Mouse (Mus musculus): Measurements from ENCODE around the gene Atp2c2. TPM values are rescaled to one million over a fixed set of nuclear protein-coding genes. Genes with fewer than 3 reads are reported as not detected.

The Atp2c2 gene
- 0.05 TPM in 1 of 2 replicates, not detected in the other for polyA plus RNA-seq (2014; fragmentation: Nextera tagmentation; extraction: Ambion mirVana)

- 3% methylated on average over 26 of the region's 26 CpGs for WGBS
- ATAC-seq: no peak
- Histone ChIP-seq H3K9me3 (replicated peaks; ENCODE audit: control insufficient read depth, low read length) (no peaks in the 10 kb centered on the region), H3K36me3 (ENCODE audit: control insufficient read depth, insufficient read depth, low read length) (no peaks in the 10 kb centered on the region), H3K4me3 (ENCODE audit: low read depth, low read length) (no peak within 1 kb of the TSS), H3K27me3 (replicated peaks; ENCODE audit: control insufficient read depth, insufficient read depth, low read length) (peaks cover 24% of the 10 kb centered on the region), H3K4me1 (ENCODE audit: control insufficient read depth, insufficient read depth, low read length) (no peaks in the 10 kb centered on the region), H3K9ac (ENCODE audit: low read length) (no peak within 1 kb of the TSS), H3K4me2 (ENCODE audit: low read length) (no peak within 1 kb of the TSS), H3K27ac (ENCODE audit: low read depth, low read length) (no peak within 1 kb of the TSS)
- no peak for DNase-seq (ENCODE audit: low spot score)
These were observed at the start of gene Atp2c2 for GRCm38 (mm10) chr8:119699549-119700134. Atp2c2 (plus strand) TSS chr8:119700009.

GRCm38 (mm10) chr8:119651324-119651723 lies 48.5 kb upstream of the Atp2c2 start:
- no peak overlapping the region for H3K27ac ChIP-seq (ENCODE audit: low read depth, low read length)
- no peak overlapping the region for H3K9ac ChIP-seq (ENCODE audit: low read length)
- H3K4me2 ChIP-seq (ENCODE audit: low read length): no peak overlapping the region
- H3K4me3 ChIP-seq (ENCODE audit: low read depth, low read length): no peak overlapping the region
- no peak for ATAC-seq
- no peaks in the 10 kb centered on the region for H3K27me3 ChIP-seq (replicated peaks; ENCODE audit: control insufficient read depth, insufficient read depth, low read length)
- DNase-seq (ENCODE audit: low spot score): no peak
- H3K36me3 ChIP-seq (ENCODE audit: control insufficient read depth, insufficient read depth, low read length): no peaks in the 10 kb centered on the region
- WGBS: 84% methylated on average over 2 of the region's 2 CpGs
- H3K9me3 ChIP-seq (replicated peaks; ENCODE audit: control insufficient read depth, low read length): no peaks in the 10 kb centered on the region
- H3K4me1 ChIP-seq (ENCODE audit: control insufficient read depth, insufficient read depth, low read length): no peaks in the 10 kb centered on the region

GRCm38 (mm10) chr8:119656709-119657464 lies 42.9 kb upstream of the Atp2c2 start:
- no peak overlapping the region for H3K9ac ChIP-seq (ENCODE audit: low read length)
- H3K4me2 ChIP-seq (ENCODE audit: low read length): no peak overlapping the region
- no peaks in the 10 kb centered on the region for H3K4me1 ChIP-seq (ENCODE audit: control insufficient read depth, insufficient read depth, low read length)
- no peaks in the 10 kb centered on the region for H3K36me3 ChIP-seq (ENCODE audit: control insufficient read depth, insufficient read depth, low read length)
- no peaks in the 10 kb centered on the region for H3K27me3 ChIP-seq (replicated peaks; ENCODE audit: control insufficient read depth, insufficient read depth, low read length)
- no peak overlapping the region for H3K27ac ChIP-seq (ENCODE audit: low read depth, low read length)
- DNase-seq (ENCODE audit: low spot score) (no peak), ATAC-seq (no peak)
- WGBS: 58% methylated on average over 5 of the region's 5 CpGs
- H3K9me3 ChIP-seq (replicated peaks; ENCODE audit: control insufficient read depth, low read length): no peaks in the 10 kb centered on the region
- H3K4me3 ChIP-seq (ENCODE audit: low read depth, low read length): no peak overlapping the region

- 7% methylated on average over 9 of the region's 9 CpGs for WGBS
- ATAC-seq: no peak
- Histone ChIP-seq H3K36me3 (ENCODE audit: control insufficient read depth, insufficient read depth, low read length) (no peaks in the 10 kb centered on the region), H3K4me3 (ENCODE audit: low read depth, low read length) (no peak overlapping the region), H3K27me3 (replicated peaks; ENCODE audit: control insufficient read depth, insufficient read depth, low read length) (no peaks in the 10 kb centered on the region), H3K4me2 (ENCODE audit: low read length) (no peak overlapping the region), H3K9me3 (replicated peaks; ENCODE audit: control insufficient read depth, low read length) (no peaks in the 10 kb centered on the region), H3K4me1 (ENCODE audit: control insufficient read depth, insufficient read depth, low read length) (no peaks in the 10 kb centered on the region), H3K27ac (ENCODE audit: low read depth, low read length) (no peak overlapping the region), H3K9ac (ENCODE audit: low read length) (no peak overlapping the region)
- peak; percentile 27 for DNase-seq (ENCODE audit: low spot score)
These were observed 38.7 kb upstream of the Atp2c2 start for GRCm38 (mm10) chr8:119661081-119661480.

- Histone ChIP-seq H3K4me2 (ENCODE audit: low read length) (no peak overlapping the region), H3K4me1 (ENCODE audit: control insufficient read depth, insufficient read depth, low read length) (no peaks in the 10 kb centered on the region), H3K27ac (ENCODE audit: low read depth, low read length) (no peak overlapping the region), H3K4me3 (ENCODE audit: low read depth, low read length) (no peak overlapping the region), H3K27me3 (replicated peaks; ENCODE audit: control insufficient read depth, insufficient read depth, low read length) (no peaks in the 10 kb centered on the region), H3K9me3 (replicated peaks; ENCODE audit: control insufficient read depth, low read length) (no peaks in the 10 kb centered on the region), H3K36me3 (ENCODE audit: control insufficient read depth, insufficient read depth, low read length) (no peaks in the 10 kb centered on the region), H3K9ac (ENCODE audit: low read length) (no peak overlapping the region)
- DNase-seq (ENCODE audit: low spot score) (no peak), ATAC-seq (no peak)
- WGBS: 68% methylated on average over 6 of the region's 6 CpGs
These were observed 37.9 kb upstream of the Atp2c2 start for GRCm38 (mm10) chr8:119661892-119662291.

- no peak overlapping the region for H3K27ac ChIP-seq (ENCODE audit: low read depth, low read length)
- no peak for ATAC-seq
- 74% methylated on average over 11 of the region's 11 CpGs for WGBS
These were observed 36.4 kb upstream of the Atp2c2 start for GRCm38 (mm10) chr8:119663440-119663839.

GRCm38 (mm10) chr8:119665270-119665669 lies 34.5 kb upstream of the Atp2c2 start:
- no peaks in the 10 kb centered on the region for H3K27me3 ChIP-seq (replicated peaks; ENCODE audit: control insufficient read depth, insufficient read depth, low read length)
- H3K4me2 ChIP-seq (ENCODE audit: low read length): no peak overlapping the region
- no peak overlapping the region for H3K9ac ChIP-seq (ENCODE audit: low read length)
- no peak overlapping the region for H3K4me3 ChIP-seq (ENCODE audit: low read depth, low read length)
- no peaks in the 10 kb centered on the region for H3K36me3 ChIP-seq (ENCODE audit: control insufficient read depth, insufficient read depth, low read length)
- H3K4me1 ChIP-seq (ENCODE audit: control insufficient read depth, insufficient read depth, low read length): no peaks in the 10 kb centered on the region
- ATAC-seq (no peak), DNase-seq (ENCODE audit: low spot score) (no peak)
- no peak overlapping the region for H3K27ac ChIP-seq (ENCODE audit: low read depth, low read length)
- no peaks in the 10 kb centered on the region for H3K9me3 ChIP-seq (replicated peaks; ENCODE audit: control insufficient read depth, low read length)
- WGBS: 78% methylated on average over 6 of the region's 6 CpGs

More at GRCm38 (mm10) chr8:119663440-119663839, 36.4 kb upstream of the Atp2c2 start:
- Histone ChIP-seq H3K4me3 (ENCODE audit: low read depth, low read length) (no peak overlapping the region), H3K4me2 (ENCODE audit: low read length) (no peak overlapping the region), H3K9ac (ENCODE audit: low read length) (no peak overlapping the region), H3K9me3 (replicated peaks; ENCODE audit: control insufficient read depth, low read length) (no peaks in the 10 kb centered on the region), H3K4me1 (ENCODE audit: control insufficient read depth, insufficient read depth, low read length) (no peaks in the 10 kb centered on the region), H3K36me3 (ENCODE audit: control insufficient read depth, insufficient read depth, low read length) (no peaks in the 10 kb centered on the region), H3K27me3 (replicated peaks; ENCODE audit: control insufficient read depth, insufficient read depth, low read length) (no peaks in the 10 kb centered on the region)
- no peak for DNase-seq (ENCODE audit: low spot score)

- no peaks in the 10 kb centered on the region for H3K4me1 ChIP-seq (ENCODE audit: control insufficient read depth, insufficient read depth, low read length)
- WGBS: 13% methylated on average over 14 of the region's 14 CpGs
- H3K27ac ChIP-seq (ENCODE audit: low read depth, low read length): no peak within 1 kb of the TSS
- DNase-seq (ENCODE audit: low spot score): no peak
- H3K4me2 ChIP-seq (ENCODE audit: low read length): no peak within 1 kb of the TSS
- no peak for ATAC-seq
- no peaks in the 10 kb centered on the region for H3K9me3 ChIP-seq (replicated peaks; ENCODE audit: control insufficient read depth, low read length)
- H3K4me3 ChIP-seq (ENCODE audit: low read depth, low read length): no peak within 1 kb of the TSS
- no peak within 1 kb of the TSS for H3K9ac ChIP-seq (ENCODE audit: low read length)
- no peaks in the 10 kb centered on the region for H3K27me3 ChIP-seq (replicated peaks; ENCODE audit: control insufficient read depth, insufficient read depth, low read length)
- H3K36me3 ChIP-seq (ENCODE audit: control insufficient read depth, insufficient read depth, low read length): no peaks in the 10 kb centered on the region
These were observed 33.4 kb upstream of the Atp2c2 start, which contains the start of gene Wfdc1 for GRCm38 (mm10) chr8:119666219-119666951. Wfdc1 (plus strand) TSS chr8:119666365.
